In the genomic region with DNA sequence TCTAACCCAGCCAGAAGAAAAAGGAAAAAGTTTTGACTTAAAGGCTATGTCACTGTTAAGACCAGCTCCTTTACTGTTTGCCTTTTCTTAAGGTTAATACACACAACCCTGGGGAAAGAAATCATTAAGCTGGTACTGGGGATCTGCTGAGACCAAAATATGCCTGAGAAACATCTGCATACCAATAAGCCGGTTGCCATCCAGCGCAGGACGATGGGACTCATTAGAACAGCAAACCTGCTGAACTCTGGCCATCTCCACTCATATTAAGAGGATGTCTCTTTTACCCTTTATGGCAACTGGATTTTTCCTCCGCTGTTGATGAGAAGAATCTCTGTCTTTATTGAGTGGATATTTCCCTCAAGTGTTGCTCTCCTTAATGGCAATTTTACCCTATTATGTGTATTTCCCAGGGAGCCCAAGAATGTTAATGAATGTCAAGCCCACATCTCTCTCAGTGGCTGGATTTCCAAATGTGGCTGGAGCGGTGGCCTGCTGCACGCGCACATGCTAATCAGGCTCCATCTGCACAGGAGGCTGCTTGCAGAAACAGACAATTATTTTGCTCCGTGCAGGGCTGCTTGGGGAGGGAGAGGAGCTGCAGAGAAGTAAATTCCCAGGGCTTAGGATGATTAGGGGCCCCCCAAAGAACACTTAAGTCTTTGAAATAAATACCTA, we compare ENCODE assay signal across 11 mouse cellular contexts.
A peak's percentile ranks its signal among the peaks of the same experiment; 100 is the strongest.
DNase-seq lines count a peak whose midpoint lies in the region; ATAC-seq lines count a peak whose summit lies in the region.
"Had no signal": no experiment of that assay in that cellular context is flagged by ENCODE, and none has a peak within 500 bp of the region (broad histone marks: within the 10 kb centered on the region; RNA-seq: fewer than 3 reads in every experiment).

No protein-coding gene starts in this region.

- no peak overlapping the region for H3K4me2 ChIP-seq in kidney, embryonic 14.5 days (replicated peaks; ENCODE audit: low read depth, low read length)
- H3K4me2 ChIP-seq in forebrain, embryonic 12.5 days, result peak overlapping the region; percentile 24
- H3K4me2 ChIP-seq in neural tube, embryonic 13.5 days, result no peak overlapping the region; the same call in 1 of the 2 replicates
- H3K4me2 ChIP-seq: lung, embryonic 14.5 days had no signal

- DNase-seq in kidney, adult 8-10 months, result no peak
- DNase-seq in hindlimb bud, embryonic 11.5 days (ENCODE audit: extremely low spot score, low read depth, low spot score), result peak; percentile 37
- DNase-seq in heart, adult 11 months, result no peak
- DNase-seq in layer of hippocampus, adult 11-12 months (ENCODE audit: low spot score), result no peak
- no peak for DNase-seq in lung, postnatal 10 days
- DNase-seq: lung, embryonic 14.5 days had no signal

- peak; percentile 59; the same call in 1 of the 2 replicates for ATAC-seq in kidney, embryonic 14.5 days (ENCODE audit: low FRiP score, low TSS enrichment)
- peak; percentile 92 for ATAC-seq in forebrain, embryonic 12.5 days (ENCODE audit: low FRiP score)
- peak; percentile 71 for ATAC-seq in neural tube, embryonic 13.5 days (ENCODE audit: low read depth)
- ATAC-seq: intestine, postnatal 0 days; Patski had no signal

- H3K4me3 ChIP-seq in kidney, embryonic 14.5 days (ENCODE audit: low read length), result no peak overlapping the region
- no peak overlapping the region for H3K4me3 ChIP-seq in forebrain, embryonic 12.5 days (replicated peaks)
- no peak overlapping the region for H3K4me3 ChIP-seq in neural tube, embryonic 13.5 days

- H3K27ac ChIP-seq in kidney, embryonic 14.5 days (ENCODE audit: low read depth, low read length), result no peak overlapping the region
- H3K27ac ChIP-seq in forebrain, embryonic 12.5 days, result peak overlapping the region; percentile 88
- H3K27ac ChIP-seq in neural tube, embryonic 13.5 days (replicated peaks), result peak overlapping the region; percentile 68

- H3K36me3 ChIP-seq in kidney, embryonic 14.5 days (ENCODE audit: control insufficient read depth, insufficient read depth, low read length), result no peaks in the 10 kb centered on the region
- no peaks in the 10 kb centered on the region for H3K36me3 ChIP-seq in forebrain, embryonic 12.5 days (replicated peaks)
- no peaks in the 10 kb centered on the region for H3K36me3 ChIP-seq in neural tube, embryonic 13.5 days

- H3K9me3 ChIP-seq in kidney, embryonic 14.5 days (ENCODE audit: control insufficient read depth, low read length), result no peaks in the 10 kb centered on the region
- H3K9me3 ChIP-seq in forebrain, embryonic 12.5 days, result no peaks in the 10 kb centered on the region
- no peaks in the 10 kb centered on the region for H3K9me3 ChIP-seq in neural tube, embryonic 13.5 days

- H3K4me1 ChIP-seq in kidney, embryonic 14.5 days (ENCODE audit: control insufficient read depth, insufficient read depth, low read length), result peaks cover 10% of the 10 kb centered on the region; the same call in 1 of the 2 replicates
- peaks cover 38% of the 10 kb centered on the region for H3K4me1 ChIP-seq in forebrain, embryonic 12.5 days
- H3K4me1 ChIP-seq in neural tube, embryonic 13.5 days (replicated peaks), result peaks cover 19% of the 10 kb centered on the region

- 54% methylated on average over 8 of the region's 8 CpGs for WGBS in kidney, embryonic 14.5 days
- WGBS in forebrain, embryonic 12.5 days, result 3% methylated on average over 8 of the region's 8 CpGs
- WGBS in neural tube, embryonic 13.5 days, result 23% methylated on average over 8 of the region's 8 CpGs

- no peak overlapping the region for H3K9ac ChIP-seq in kidney, embryonic 14.5 days (ENCODE audit: low read depth, low read length)
- H3K9ac ChIP-seq in forebrain, embryonic 12.5 days, result no peak overlapping the region
- H3K9ac ChIP-seq in neural tube, embryonic 13.5 days, result no peak overlapping the region
- H3K9ac ChIP-seq: lung, embryonic 14.5 days had no signal

- no peaks in the 10 kb centered on the region for H3K27me3 ChIP-seq in kidney, embryonic 14.5 days (ENCODE audit: control insufficient read depth, insufficient read depth, low read length)
- H3K27me3 ChIP-seq in forebrain, embryonic 12.5 days, result no peaks in the 10 kb centered on the region
- no peaks in the 10 kb centered on the region for H3K27me3 ChIP-seq in neural tube, embryonic 13.5 days
- H3K27me3 ChIP-seq: Patski had no signal
